Mouse (Mus musculus): Measurements from ENCODE around the gene Mex3a.

Gene Mex3a

GRCm38 (mm10) chr3:88546674-88547418 lies 14.7 kb downstream of the Mex3a start:
- DNase-seq, result no peak

GRCm38 (mm10) chr3:88548180-88548917 lies 16.2 kb downstream of the Mex3a start, which contains the start of gene Rab25:
Gene Rab25, minus strand, starts transcription at chr3:88548300.
- no peak for DNase-seq

DNA sequence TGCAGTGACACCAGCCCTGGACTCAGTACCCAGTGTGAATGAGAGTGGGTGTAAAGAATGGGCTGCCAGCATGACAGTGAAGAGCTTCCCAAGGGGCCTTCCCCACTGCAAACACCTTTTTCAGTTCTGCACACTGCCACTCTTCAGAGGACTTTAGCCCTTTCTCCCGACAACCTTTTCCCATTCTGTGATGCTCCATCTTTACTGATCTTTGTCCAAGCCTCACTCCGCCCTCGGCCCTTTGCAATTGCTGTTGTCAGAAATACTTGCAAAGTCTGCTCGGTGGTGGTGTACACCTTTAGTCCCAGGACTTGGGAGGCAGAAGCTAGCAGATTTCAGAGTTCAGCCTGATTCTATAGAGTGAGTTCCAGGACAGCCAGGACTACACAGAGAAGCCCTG lies 19.4 kb downstream of the Mex3a start:
- DNase-seq, result no peak

DNA sequence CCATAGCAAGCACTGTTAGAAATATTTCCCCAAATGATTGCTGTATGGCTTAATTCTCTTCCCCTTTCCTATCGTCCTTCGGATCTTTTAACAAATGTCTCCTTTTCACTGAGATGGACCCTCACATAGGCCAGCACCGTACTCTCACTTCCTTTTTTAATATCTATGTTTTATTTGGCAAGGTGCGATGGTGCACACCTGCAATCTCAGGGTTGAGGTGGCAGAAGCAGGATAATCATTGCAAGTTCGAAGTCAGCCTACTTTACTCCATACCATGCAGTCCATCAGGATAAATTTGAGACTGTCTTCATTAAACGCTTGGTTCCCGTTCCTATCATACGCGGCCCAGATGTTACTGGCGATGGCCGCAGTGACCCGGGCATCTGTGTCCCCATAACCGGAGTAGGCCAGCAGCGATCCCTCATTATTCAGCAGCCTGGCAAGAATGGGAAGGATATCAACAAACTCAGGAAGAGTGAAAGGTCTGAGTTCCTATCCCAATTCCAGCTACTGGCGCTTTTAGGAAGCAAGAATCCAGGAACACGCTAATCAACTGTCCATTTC lies 20.0 kb downstream of the Mex3a start:
- no peak for DNase-seq

DNA sequence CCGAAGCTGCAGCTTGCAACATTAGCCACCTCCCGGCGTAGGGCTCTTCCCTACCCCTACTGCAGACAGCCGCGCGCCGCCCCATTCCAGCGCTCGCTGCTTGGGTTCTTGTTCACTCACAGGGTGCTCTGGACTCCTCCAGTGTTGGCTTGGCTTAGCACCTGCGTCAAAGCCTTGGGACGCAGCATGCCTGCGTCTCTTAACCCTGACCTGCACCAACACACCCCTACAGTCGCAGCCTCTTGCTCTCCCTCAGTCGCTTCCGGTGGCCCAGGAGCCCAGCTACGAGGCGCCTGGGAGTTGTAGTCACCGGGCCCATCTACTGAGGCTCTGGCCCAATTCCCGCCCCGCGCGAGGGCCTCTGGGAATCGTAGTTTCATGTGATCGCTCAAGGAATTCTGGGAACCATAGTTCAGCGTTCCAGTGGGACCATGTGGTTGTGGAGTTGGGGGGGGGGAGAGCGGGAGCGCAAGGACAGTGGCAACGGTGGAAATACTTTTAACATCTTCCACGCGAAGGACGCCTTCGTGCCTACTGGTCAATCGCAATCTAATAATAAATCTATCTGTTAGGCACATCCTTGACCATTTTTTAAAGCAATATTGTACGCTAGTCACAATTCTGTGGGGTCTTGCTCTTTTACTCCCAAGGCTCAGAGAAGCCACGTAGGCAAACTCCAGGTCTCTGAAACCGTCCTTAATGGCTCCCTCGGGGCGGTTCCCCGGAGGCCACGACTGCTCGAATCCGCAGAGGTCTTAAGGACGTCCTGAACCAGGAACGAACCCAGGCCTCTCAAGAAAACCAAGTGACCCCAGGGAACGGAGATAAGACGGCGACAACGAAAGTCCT lies 20.7 kb downstream of the Mex3a start, which contains the start of gene Lamtor2:
Gene Lamtor2, minus strand, starts transcription at position 399 of the 849 bp plus-strand sequence.
- DNase-seq, result peak; percentile 98

GRCm38 (mm10) chr3:88553525-88553879 lies 21.3 kb downstream of the Mex3a start, which contains the start of gene Ubqln4:
Gene Ubqln4, plus strand, starts transcription at chr3:88553758.
- DNase-seq, result peak; percentile 88

DNA sequence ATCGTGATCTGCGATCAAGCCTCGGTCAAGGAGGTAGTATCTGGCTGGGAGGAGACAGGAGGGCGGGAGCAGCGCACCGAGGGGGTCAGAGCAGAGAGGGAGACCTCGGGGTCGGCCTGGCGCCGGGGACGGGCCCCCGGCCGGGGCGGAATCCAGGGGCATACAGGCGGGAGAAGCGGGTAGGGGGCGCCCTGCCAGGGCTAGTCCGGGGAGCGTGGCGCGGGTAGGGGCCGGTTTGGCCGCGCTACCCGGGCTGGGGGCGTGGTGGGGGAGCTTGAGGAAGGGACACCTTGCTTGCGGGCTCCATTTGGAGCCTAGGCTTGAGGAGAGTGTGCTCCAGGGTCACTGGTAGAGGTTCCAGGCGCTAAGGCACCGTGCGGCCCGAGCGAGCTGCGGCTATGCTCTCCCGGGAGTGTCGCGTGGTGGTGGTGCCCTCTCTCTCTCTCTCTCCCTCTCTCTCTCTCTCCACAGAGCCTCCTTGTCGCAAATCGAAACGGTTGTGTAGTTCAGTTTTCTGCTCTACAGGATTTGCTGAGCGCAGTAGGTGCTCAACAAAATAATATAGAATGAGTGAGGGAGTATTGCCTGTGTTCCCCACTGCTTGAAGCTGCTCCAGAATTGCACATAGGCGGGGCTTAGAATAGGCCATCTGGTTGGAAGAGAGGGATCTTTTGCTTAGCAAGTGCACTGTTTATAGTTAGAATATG lies 21.8 kb downstream of the Mex3a start:
- peak; percentile 54 for DNase-seq

DNA sequence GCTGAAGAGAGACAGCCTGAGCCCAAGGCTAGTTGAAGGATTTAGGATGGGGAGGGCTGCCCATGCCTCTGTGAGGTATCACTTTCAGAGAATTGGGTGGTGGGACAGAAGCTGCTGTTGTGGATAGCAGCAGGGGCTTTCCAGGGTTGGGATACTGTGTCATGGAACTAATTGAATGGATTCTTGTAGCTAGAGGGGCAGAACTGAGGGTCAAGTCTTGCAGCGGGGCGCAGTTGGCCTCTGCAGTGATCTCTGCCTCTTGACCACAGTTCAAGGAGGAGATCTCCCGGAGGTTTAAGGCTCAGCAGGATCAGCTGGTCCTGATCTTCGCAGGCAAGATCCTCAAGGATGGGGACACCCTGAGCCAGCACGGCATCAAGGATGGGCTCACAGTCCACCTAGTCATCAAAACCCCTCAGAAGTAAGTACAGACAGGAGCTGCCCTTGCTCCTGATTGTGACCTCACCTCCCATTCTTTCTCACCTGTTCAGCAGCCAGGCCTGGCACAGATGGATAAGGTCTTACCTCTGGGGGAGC lies 22.9 kb downstream of the Mex3a start:
- DNase-seq, result no peak

- DNase-seq, result no peak
Measured at GRCm38 (mm10) chr3:88555731-88556130, 23.5 kb downstream of the Mex3a start.

DNA sequence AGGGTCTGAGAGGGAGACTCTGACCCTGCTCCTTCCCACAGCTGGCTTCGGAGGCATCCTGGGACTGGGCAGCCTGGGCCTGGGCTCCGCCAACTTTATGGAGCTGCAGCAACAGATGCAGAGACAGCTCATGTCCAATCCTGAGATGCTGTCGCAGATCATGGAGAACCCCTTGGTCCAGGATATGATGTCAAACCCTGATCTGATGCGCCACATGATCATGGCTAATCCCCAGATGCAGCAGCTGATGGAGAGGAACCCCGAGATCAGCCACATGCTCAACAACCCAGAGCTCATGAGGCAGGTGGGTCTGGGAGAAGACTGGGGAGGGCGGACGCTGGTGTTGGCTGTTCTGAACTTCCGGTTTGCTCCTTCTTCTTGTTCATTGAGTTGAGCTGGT lies 24.4 kb downstream of the Mex3a start:
- no peak for DNase-seq

- DNase-seq, result no peak
Measured at GRCm38 (mm10) chr3:88559596-88559995, 27.4 kb downstream of the Mex3a start.

- no peak for DNase-seq
Measured at GRCm38 (mm10) chr3:88561989-88562388, 29.8 kb downstream of the Mex3a start.

DNA sequence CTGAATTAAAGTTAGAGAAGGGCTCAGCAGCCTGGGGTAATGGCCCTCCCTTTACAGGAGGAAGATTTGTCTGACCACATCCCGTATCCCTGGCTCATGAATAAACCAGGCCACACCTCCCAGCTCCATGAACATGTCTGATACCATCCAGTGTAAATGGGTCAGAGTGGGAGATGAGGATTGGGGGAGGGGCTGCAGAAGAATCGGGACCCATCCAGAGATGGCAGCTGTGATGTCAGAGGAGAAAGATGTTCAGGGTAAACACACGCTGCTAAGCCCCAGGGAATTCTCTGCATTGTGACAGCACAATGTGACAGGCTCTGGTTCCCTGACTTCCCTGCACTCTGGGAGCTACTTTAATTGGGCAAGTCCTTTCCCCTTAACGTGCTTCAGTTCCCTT lies 31.2 kb downstream of the Mex3a start:
- no peak for DNase-seq

GRCm38 (mm10) chr3:88563966-88564365 lies 31.8 kb downstream of the Mex3a start:
- no peak for DNase-seq

DNA sequence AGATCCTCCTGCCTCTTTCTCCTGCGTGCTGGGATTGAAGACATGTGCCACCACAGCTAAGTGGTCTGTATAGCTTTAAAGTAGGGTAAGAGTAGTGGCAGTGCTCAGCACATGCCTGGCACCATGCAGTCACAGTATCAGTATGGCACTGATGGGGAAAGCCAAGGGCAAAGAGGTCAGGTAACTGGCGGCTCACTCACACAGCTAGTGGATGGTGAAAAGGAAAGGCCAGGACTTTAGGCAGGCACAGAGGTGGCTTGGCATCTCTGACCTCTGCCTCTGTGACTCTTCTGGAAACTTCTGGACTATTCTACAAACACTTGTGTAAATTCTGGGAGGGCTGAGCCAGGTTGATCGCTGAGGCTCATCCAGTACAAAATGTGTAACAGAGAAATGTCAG lies 33.9 kb downstream of the Mex3a start:
- DNase-seq, result no peak

DNA sequence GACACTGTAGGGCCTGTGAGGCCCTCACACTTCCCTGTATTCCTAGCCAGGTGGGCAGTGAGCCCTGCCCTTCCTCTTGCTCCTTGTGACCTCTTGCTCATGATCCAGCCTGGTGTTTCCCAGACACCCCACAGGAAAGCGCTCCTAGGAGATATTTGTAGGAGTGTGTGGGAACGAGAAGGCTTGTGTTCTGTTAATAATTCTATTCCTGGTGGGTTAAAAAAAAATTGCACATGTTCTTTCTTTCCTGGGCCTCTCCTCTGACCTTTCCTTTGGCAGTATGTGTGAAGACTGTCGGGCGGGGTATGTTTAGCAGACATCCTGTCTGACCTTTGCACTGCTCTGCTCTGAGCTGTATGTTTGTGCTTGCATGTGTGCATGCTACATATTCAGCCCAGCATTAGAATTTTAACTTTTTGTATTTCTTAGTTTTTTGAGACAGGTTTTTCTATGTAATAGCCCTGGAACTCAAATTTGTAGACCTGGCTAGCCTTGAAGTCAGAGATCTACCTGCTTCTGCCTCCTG lies 34.4 kb downstream of the Mex3a start:
- DNase-seq, result no peak

GRCm38 (mm10) chr3:88567892-88568291 lies 35.7 kb downstream of the Mex3a start:
- DNase-seq, result no peak

- DNase-seq, result no peak
Measured at GRCm38 (mm10) chr3:88568615-88569014, 36.4 kb downstream of the Mex3a start.

GRCm38 (mm10) chr3:88569093-88569492 lies 36.9 kb downstream of the Mex3a start:
- no peak for DNase-seq

DNA sequence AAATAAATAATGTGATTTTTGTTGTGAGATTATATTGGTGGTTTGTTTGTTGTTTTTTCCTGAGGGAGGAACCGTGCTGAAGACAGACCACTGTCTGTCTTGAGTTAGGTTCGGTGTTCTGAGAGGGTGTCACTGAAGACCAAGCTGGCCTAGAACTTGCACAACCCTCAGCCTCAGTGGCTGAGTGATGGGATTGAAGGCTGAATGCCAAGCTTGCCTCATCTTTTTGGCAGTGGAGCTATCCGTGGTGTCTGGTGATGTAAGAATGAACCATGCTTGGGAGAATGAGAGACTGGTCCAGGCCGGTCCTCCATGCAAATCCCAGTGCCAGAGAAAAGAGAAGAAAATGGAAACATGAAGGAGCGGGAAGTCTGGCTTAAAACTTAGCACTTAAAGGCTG lies 37.5 kb downstream of the Mex3a start:
- DNase-seq, result no peak

DNA sequence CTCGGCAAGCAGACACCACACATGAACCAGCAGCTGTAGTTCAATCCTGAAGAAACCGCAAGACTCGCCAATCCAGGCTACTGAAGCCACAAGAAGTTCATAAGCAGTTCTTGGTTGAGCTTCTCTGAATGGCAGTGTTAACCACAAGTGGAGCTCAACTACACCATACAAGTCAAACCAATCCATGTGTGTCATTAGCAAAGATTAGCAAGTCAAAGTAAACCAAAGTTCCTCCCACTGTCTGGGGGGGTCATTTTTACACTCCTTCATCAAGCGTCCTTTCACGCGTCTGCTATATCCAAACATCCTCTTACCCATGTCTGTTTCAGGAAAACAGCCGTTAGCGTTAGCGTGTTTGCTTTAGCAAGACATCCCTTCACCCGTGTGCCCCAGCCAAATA lies 38.1 kb downstream of the Mex3a start:
- DNase-seq, result no peak

DNA sequence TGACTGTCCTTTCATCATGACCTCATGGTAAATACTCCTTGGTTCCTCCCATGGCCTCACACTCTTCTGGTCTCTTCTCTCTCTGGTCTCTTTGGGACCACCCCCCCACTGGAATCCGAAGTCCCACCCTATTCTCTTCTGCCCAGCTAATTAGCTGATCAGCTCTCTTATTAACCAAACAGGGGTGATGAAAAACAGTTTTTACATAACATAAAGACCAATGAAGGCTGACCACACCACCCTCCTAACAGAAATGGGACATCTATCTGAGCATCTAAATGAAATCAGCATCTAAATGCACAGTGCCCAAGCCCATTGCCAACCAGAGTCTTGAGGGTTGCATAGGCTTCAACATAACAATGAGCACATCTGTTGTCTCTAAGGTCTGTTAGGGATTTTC lies 39.7 kb downstream of the Mex3a start:
- no peak for DNase-seq

Measured in right cerebral cortex, adult 18-20 months (tissue).